Mouse (Mus musculus) frontal cortex, adult 2 months (tissue): ENCODE results near the gene Hbb-bt. TPM values are rescaled to one million over a fixed set of nuclear protein-coding genes. Genes with fewer than 3 reads are reported as not detected.
"Not testable (repeated sequence)": the region's sequence is repeated elsewhere in the genome, so short reads cannot be mapped to it uniquely, and the experiment has no call there.

ENCODE experiments used
- DNase-seq, 2 experiments: peaks; one replicate each; pipeline ENCODE4 v3.0.0; 2022; ENCODE audit warnings: low spot score in 1 of 2; ENCODE audit errors: extremely low spot score in 1 of 2
- polyA plus RNA-seq: library from polyadenylated mRNA; depleted of rRNA; stranded (reverse); fragments of >200 nt; gene quantifications from 2 replicates; pipeline ENCODE4 v1.2.3, GENCODE M21; 2012; rRNA removed

Hbb-bt gene
- 66.4 and 91.1 TPM in 2 replicates for polyA plus RNA-seq

DNA sequence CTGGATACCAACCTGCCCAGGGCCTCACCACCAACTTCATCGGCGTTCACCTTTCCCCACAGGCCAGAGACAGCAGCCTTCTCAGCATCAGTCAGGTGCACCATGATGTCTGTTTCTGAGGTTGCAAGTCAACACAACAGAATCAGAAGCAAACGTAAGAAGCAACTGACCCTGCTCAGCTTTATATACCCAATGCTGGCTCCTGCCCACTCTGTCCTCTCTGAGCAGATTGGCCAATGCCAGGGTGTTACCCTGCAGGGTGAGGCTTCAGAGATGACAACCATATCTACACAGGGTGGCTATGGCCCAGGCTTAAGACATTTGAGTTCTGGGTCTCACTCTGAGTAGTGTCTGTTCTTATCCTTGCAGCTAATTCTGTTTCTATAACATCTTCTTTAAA lies at the start of gene Hbb-bt:
Gene Hbb-bt, minus strand, starts transcription at position 231 of the 400 bp plus-strand sequence.
- DNase-seq: no peak

DNA sequence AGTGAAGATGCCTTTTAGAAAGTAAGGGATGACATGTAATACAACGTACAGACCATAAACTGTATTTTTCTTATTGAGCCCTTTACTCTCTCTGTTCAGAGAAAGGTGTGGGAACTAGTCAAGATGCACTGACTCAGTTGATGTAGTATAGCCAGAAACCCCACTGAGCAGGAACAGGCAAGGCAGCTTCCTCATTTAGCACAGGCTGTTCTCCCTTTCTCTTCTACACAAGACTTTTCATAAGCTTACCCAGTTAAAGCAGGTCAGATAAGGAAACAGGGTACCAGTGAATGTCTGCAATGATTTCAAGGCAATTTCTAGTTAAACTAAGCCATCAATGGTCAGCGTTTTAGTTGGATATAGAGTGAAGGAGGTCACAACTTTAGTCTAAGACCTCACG lies 47.7 kb upstream of the Hbb-bt start:
- DNase-seq: no peak

DNA sequence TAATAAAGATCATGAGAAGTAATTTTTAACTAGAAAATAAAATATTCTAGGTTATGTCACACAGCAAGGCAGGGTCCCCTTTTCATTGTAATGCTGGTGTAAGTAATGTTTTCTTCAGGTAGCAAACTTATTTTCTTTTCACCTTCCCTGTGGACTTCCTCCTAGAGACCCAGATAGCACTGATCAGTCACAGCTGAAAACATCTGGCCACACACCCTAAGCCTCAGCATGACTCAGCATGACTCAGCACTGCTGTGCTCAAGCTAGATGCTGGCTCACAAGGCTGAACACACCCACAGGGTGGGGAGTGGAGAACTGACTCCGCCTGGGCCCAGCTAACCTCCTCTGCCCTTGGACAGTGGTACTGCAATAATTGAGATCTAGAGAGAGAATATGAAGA lies 47.1 kb upstream of the Hbb-bt start:
- peak in 1 of 2 experiments; percentile 6 for DNase-seq

DNA sequence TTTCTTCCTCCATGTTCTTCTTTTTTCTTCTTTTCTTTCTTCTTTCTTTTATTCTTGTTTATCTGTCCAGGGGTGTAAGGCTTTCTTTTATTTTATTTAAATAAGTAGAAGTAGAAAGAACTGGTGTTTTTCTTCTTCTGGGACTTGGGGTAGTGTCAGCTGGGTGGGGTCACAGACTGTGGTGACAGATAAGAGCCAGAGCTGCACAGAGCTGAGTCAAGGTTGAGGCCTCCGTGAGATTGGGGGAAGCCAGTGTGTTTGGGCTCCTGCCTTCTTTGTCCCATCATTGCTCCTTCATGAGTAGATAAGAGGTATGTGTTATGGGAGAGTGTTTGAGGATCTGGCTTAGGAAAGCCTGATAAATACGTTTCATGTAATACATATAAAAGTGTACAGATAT lies 45.3 kb upstream of the Hbb-bt start:
- no peak for DNase-seq

DNA sequence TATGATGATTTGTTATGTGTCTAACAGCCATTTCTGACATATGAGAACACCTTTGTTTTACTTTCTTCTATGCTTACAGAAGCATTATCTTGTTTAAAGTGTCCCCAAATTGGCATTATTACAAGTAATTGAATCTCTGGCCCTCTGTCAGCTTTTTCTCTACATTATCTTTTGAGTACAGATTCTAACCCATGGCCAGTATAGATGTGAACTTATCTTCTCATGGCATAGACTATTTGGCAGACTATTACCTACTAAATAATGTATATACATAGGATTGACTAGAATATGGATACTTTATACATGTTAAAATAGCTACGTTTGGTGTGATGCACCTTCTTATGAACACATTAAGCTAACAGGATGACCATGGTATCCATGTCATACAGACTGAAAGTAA lies 40.9 kb upstream of the Hbb-bt start:
- DNase-seq: no peak

DNA sequence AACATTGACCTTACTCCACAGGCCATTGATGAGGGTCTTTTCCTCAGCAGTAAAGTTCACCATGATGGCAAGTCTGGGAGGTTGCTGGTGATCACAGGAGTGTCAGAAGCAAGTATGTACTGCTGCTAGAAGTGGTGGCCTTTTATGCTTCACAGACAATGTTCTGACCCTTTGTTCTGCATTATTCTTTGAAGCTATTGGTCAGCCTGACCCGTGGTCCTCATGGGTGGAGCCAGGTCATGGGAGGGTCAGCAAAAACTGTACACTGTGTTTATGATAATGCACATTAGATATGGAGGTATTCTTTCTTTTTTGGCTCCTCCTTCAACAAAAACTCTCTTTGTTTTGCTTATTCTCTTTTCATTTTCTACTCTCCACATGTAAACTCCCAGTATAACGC lies 39.3 kb upstream of the Hbb-bt start, which contains the start of gene Hbb-y:
Gene Hbb-y, minus strand, starts transcription at position 127 of the 400 bp plus-strand sequence.
- DNase-seq: no peak

DNA sequence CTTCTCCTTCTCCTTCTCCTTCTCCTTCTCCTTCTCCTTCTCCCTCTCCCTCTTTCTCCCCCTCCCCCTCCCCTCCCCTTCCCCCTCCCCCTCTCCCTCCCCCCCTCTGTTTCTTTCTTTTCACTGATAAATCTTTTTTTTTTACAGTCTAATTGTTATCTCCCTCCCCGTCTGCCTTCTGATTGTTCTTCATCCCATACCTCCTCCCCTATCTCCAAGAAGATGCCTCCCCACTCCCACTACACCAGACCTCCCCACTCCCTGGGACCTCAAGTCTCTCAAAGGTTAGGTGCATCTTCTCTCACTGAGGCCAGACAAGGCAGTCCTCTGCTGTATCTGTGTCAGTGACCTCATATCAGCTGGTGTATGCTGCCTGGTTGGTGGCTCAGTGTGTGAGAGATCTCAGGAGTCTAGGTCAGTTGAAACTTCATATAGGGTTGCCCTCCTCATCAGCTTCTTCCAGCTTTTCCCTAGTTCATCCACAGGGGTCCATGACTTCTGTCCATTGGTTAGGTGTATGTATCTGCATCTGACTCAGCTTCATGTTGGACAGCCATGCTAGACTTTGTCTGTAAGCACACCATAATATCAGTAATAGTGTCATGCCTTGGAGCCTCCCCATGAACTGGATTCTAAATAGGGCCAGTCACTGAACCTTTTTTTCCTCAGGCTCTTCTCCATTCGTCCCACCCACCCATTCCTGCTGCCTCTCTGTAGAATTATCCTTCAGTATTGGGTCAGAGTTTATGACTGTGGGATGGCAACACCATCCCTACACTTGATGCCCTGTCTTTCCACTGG lies 30.9 kb upstream of the Hbb-bt start:
- DNase-seq: no peak

DNA sequence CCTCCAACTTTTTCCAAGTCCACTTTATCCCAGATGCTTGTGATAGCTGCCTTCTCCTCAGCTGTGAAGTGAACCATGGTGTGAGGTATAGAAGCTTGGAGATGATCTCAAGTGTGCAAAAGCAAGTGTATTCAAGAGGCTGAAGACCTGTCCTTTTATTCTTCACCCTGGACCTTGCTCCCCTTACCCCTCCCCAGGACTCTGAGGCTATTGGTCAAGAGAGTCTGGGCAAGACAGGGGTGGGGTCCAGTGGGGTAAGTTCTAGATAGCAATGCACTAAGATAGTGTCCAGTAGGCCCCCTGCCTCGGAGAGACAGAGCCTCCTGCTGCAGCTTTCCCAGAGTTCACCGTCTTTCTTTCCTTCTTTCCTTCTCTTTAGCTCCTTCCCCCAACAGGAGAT lies 29.2 kb upstream of the Hbb-bt start, which contains the start of gene Hbb-bh1:
Gene Hbb-bh1, minus strand, starts transcription at position 131 of the 400 bp plus-strand sequence.
- no peak for DNase-seq

DNA sequence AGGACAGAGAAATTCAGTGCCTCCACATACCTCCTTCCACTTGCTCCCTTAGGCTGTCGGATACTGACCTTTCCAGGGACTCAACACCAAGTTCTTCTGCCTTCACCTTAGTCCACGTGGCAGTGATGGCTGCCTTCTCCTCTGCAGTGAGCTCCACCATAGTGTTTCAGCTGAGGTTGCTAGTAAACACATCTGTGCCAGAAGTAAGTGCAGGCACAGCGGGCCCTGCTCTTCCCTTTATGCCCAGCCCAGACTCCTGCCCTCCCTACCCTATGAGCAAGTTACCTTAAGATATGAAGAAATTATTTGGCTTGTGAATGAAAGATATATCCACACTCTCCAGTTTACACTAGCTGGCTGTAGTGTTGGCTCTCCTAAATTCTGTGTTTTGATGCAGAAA lies 26.5 kb upstream of the Hbb-bt start, which contains the start of gene Hbb-bh2:
Gene Hbb-bh2, minus strand, starts transcription at position 253 of the 400 bp plus-strand sequence.
- DNase-seq: no peak

DNA sequence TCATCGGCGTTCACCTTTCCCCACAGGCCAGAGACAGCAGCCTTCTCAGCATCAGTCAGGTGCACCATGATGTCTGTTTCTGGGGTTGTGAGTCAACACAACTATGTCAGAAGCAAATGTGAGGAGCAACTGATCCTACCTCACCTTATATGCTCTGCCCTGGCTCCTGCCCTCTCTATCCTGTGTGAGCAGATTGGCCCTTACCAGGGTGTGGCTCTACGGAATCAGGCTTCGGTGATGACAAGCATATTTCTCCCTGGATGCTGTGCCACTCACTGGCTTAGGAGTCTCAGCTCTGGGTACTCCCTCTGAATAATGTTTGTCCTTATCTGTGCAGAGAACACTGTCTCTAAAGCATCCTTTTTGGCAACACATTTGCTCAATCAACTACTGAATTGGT lies 14.0 kb upstream of the Hbb-bt start, which contains the start of gene Hbb-bs:
Gene Hbb-bs, minus strand, starts transcription at position 289 of the 400 bp plus-strand sequence.
- DNase-seq: no peak

DNA sequence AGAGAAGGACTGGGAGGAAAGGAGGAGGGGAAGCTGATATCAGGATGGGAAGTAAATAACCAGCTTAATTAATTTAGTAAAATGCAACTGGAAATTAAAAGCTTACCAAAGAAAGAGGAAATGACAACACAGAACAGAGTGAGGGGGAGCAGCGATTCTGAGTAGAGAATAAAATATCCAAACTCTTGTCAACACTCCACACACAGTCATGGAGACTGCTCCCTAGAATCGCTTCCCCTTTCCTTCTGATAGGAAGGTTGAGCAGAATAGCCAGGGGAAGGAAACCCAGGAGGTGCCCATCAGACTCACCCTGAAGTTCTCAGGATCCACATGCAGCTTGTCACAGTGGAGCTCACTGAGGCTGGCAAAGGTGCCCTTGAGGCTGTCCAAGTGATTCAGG lies 13.3 kb upstream of the Hbb-bt start:
- DNase-seq: not testable (repeated sequence)

DNA sequence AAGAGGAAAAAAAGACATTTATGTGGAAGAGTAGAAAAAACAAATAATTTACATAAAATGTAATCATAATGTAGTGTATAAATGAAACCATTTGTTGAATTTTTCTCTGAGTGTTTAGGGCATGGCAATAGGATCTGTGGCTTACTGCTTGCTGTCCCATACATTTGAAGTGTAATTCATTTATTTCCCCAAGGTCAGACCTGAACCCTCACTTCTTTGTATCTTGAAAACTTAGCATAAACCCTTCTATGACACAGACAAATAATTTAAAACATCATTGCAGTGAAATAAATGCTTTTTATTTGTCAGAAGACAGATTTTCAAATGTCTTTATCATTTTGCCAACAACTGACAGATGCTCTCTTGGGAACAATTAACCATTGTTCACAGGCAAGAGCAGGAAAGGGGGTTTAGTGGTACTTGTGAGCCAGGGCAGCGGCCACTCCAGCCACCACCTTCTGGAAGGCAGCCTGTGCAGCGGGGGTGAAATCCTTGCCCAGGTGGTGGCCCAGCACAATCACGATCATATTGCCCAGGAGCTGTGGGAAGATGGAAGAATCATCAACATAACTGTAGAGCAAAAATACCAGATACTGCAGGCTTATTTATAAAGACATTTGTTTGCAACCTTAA lies 12.6 kb upstream of the Hbb-bt start:
- no peak for DNase-seq

DNA sequence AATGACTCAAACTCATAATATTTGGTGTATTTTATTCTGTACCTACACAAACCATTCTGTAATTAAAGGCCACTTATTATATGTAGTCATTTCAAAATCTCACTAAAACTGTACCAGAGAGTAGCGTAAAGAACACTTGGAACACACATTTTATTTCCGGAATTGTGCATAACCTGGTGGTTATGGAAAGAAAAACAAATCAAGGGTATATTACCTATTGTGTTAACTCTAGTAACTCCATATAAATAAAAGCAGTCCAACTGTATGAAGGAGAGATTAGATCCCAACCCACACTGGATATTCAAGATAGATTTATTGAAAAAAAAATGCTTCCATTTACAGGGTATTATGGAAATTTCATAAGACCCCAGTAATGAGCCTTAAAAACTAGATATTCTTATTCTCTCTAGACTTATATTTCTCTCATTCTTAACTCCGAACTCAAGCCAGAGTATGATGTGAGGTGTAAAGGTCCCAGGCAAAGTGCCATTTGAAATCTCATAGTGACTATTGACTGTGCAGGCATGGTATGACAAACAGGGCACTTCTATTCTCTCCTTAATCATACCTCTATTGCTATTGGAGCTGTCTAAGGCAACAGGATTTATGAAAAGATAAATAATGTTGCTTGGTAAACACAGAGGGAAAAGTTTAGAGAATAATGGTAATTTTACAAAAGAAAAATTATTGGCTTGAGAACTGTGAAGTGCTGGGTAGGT lies 11.9 kb upstream of the Hbb-bt start:
- DNase-seq: no peak

DNA sequence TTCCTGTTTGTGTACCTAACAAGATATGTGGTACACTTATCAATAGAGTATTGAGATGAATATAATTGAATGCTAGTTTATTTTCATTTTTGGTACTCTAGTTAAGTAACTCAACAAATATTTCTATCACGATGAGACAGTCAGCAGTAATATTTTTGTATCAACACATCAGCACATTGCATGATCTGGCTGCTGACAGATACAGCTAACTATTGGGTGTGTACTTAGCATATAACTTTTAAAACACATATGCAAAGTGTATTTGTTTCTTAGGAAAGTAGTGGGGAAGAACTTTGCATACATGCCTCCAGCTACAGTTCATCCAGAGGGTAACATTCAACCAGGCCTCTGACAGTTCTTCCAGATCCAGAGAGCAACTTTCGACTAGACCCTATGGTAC lies 10.8 kb upstream of the Hbb-bt start:
- no peak for DNase-seq

DNA sequence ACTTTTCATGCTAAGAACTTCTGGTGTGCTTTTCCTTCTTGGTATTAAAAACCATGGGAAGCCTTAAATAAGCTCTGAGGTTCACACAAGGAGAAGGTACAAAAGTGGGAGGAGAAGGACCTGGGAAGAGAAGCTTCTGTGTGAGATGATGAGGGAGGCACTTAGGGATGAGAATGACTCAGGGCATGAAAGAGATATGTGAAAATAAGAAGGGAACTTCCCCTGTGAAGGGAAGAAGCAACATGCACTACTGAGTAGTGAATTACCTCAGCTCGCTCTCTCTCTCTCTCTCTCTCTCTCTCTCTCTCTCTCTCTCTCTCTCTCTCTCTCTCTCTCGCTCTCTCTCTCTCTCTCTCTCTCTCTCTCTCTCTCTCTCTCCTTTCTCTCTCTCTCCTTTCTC lies 1.3 kb upstream of the Hbb-bt start:
- DNase-seq: not testable (repeated sequence)

DNA sequence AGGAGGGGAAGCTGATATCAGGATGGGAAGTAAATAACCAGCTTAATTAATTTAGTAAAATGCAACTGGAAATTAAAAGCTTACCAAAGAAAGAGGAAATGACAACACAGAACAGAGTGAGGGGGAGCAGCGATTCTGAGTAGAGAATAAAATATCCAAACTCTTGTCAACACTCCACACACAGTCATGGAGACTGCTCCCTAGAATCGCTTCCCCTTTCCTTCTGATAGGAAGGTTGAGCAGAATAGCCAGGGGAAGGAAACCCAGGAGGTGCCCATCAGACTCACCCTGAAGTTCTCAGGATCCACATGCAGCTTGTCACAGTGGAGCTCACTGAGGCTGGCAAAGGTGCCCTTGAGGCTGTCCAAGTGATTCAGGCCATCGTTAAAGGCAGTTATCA lies 644 bp downstream of the Hbb-bt start:
- DNase-seq: not testable (repeated sequence)

DNA sequence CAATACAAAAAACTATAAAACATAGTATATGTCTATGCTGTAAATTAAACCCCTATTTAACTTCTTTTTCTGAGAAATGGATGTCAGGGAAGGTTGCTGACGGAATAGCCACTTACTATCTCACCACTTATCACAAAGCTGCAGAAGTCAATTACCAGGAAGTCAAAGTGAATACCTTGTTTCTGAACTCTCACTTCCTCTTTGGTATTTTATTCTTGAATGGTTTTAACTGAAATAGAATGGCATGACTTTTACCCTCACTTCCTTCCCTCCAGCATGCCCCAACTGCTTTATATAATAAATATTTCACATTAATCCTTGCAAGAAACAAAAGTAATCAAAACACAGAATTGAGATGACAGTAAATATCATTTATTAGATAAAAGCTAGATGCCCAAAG lies 1.6 kb downstream of the Hbb-bt start:
- no peak for DNase-seq

DNA sequence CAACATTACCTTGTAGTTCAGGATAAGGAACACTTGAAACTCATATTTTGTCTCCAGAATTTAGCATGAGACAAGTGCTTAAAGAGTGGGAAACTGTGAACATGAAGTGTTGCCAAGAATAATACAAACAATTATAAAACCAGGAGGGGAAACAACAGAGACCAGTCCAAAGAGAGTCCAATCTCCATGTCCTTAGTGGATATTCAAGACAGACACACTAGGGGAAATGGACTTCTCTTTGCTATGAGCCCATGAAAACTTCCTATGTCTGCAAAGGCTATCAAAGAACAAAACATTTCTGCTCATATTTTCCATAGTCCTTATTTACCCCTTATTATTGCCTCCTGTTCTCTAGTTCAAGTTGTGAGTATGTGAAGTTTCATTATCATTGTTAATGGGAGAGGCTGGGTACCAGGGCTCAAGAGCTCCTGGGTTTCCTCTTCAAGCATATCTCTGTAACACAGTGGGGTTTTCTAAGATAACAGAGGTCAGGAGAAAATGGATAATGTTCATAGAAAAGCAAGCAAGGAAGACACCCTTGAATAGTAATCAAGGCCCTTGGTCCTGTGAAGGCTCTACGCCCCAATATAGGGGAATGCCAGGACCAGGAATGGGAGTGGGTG lies 2.5 kb downstream of the Hbb-bt start:
- DNase-seq: no peak

DNA sequence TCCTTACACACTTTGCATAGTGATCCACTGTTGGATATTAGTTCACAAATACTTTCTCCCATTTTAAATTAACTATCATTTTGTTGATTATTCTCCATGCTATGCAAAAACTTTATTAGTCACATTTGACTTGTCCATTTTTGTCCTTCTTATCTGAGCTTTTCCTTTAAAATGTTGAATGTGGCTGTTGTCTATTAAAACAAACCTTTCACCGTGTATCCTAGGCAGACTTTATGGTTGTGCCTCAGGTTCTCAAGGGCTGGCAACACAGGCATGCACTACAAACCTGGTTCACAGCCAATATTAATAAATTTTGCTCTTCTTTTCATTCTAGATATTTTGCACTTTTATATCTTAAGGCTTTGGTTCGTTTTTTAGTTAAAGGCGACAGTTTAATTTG lies 3.0 kb downstream of the Hbb-bt start:
- DNase-seq: no peak

DNA sequence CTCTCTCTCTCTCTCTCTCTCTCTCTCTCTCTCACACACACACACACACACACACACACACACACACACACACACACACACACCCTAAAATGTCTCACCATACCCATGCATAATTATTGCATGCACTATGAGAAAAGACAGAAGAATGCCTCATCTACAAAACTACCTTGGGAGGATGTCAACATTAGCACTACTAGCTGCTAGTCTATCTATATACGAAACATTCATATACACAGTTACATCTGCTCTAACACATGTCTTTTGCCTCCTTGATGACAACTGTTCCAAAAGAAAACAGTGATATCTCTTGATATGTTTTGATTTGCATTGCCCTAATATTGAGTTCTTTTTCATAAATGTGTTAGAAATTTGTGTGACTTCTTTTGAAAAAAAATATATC lies 3.5 kb downstream of the Hbb-bt start:
- no peak for DNase-seq

DNA sequence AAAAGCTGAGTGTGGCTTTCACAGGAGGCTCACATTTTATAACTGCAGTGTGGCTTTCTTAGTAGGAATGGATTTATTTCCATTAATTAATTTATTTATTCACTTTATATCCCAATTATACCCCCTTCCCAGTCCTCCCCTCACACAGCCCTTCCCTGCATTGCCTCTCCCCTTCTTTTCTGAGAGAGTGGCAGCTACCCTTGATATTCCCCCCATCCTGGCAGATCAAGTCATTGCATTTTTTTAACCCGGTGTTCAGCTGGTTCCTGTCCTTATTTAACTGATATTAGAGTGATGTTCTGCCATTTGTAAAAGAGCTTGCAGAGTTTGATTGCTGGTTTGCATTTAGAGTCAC lies 4.0 kb downstream of the Hbb-bt start:
- DNase-seq: no peak
